Mouse (Mus musculus) layer of hippocampus, postnatal 25 days (tissue): ENCODE results near the gene Card19. TPM values are rescaled to one million over a fixed set of nuclear protein-coding genes. Genes with fewer than 3 reads are reported as not detected.

Source experiments
- DNase-seq, 2 experiments: peaks; one replicate each; pipeline ENCODE4 v3.0.0; 2022; ENCODE audit warnings: mixed read lengths in 2 of 2, low spot score in 1 of 2; ENCODE audit errors: extremely low spot score in 1 of 2
- total RNA-seq, 2 experiments: library from RNA; stranded (reverse); gene quantifications; 2 replicates each; pipeline ENCODE4 v1.2.3; 2021

The Card19 gene
- total RNA-seq, 2 experiments from 2014 or later = 14.7 to 16.2 TPM

- peak; percentile 39 to 59 for DNase-seq
Observed at GRCm38 (mm10) chr13:49178839-49179585, 36.8 kb downstream of the Card19 start.

- DNase-seq = no peak
Observed at GRCm38 (mm10) chr13:49175509-49175908, 40.3 kb downstream of the Card19 start.

- peak; percentile 89 to 98 for DNase-seq
Observed at GRCm38 (mm10) chr13:49172971-49173596, 42.8 kb downstream of the Card19 start.

GRCm38 (mm10) chr13:49172335-49172734 lies 43.5 kb downstream of the Card19 start:
- peak in 1 of 2 experiments; percentile 31 for DNase-seq

- no peak for DNase-seq
Observed at GRCm38 (mm10) chr13:49171729-49172128, 44.1 kb downstream of the Card19 start.

- no peak for DNase-seq
Observed at GRCm38 (mm10) chr13:49170623-49171022, 45.2 kb downstream of the Card19 start.

GRCm38 (mm10) chr13:49169448-49170207 lies 46.2 kb downstream of the Card19 start:
- peak; percentile 93 to 96 for DNase-seq

- no peak for DNase-seq
Observed at GRCm38 (mm10) chr13:49167081-49167480, 48.8 kb downstream of the Card19 start.

- DNase-seq = no peak
Observed at GRCm38 (mm10) chr13:49163645-49164044, 52.2 kb downstream of the Card19 start.

GRCm38 (mm10) chr13:49162722-49163121 lies 53.1 kb downstream of the Card19 start:
- no peak for DNase-seq

- no peak for DNase-seq
Observed at GRCm38 (mm10) chr13:49161236-49161635, 54.6 kb downstream of the Card19 start.

- DNase-seq = no peak
Observed at GRCm38 (mm10) chr13:49158040-49158713, 57.7 kb downstream of the Card19 start.

GRCm38 (mm10) chr13:49156645-49157044 lies 59.2 kb downstream of the Card19 start:
- no peak for DNase-seq

- DNase-seq = no peak
Observed at GRCm38 (mm10) chr13:49154621-49155020, 61.2 kb downstream of the Card19 start.

- DNase-seq = no peak
Observed at GRCm38 (mm10) chr13:49154028-49154427, 61.8 kb downstream of the Card19 start.

Other genes starting within 250 kb of the Card19 start
- 100 to 1,000 TPM; 116 to 119 TPM for gene Fam120a, start 248.0 kb downstream of the Card19 start, total RNA-seq
- gene Wnk2, start 68.0 kb downstream of the Card19 start, total RNA-seq = 10 to 100 TPM; 88.2 to 98.9 TPM
- 10 to 100 TPM; 23.6 to 25.1 TPM for gene Ninj1, start 28.6 kb downstream of the Card19 start, total RNA-seq
- gene Susd3, start 32.7 kb upstream of the Card19 start, total RNA-seq = 1 to 10 TPM; 2.5 to 3.1 TPM
- 1 to 10 TPM; 6.2 to 7.7 TPM for gene Fgd3, start 104.3 kb upstream of the Card19 start, total RNA-seq
- 10 to 100 TPM; 47.1 to 53.5 TPM for gene Bicd2, start 125.5 kb upstream of the Card19 start, total RNA-seq
- gene Ippk, start 205.2 kb upstream of the Card19 start, total RNA-seq = 10 to 100 TPM; 29.8 to 31.1 TPM